Mouse (Mus musculus): ENCODE measurements at regions not wholly inside any gene's neighbourhood (a gene's known extent, or its start where the extent isn't known, plus 50 kb on each side); places are given as distances from the start of the nearest gene placed in this dataset.

- TF ChIP-seq CTCF (IDR thresholded peaks at IDR 0.05; ENCODE audit: low read depth, low read length): no peak
- no peak for TF ChIP-seq POLR2A (IDR thresholded peaks at IDR 0.05; ENCODE audit: insufficient read depth, low read length)
- no peak for TF ChIP-seq EP300 (IDR thresholded peaks at IDR 0.05; ENCODE audit: insufficient read depth, low read depth, low read length)
These were observed 306.6 kb downstream of the Bbx start for GRCm38 (mm10) chr16:50125564-50125963.

All from ES-Bruce4 (cell line).